34 mouse cellular contexts compared by ENCODE assay signal in genomic region chr8:118001138-118001537, GRCm38 (mm10).
"Had no signal": no experiment of that assay in that cellular context is flagged by ENCODE, and none has a peak within 500 bp of the region (broad histone marks: within the 10 kb centered on the region; RNA-seq: fewer than 3 reads in every experiment).

No protein-coding gene starts in this region.

- H3K27me3 ChIP-seq: heart, embryonic 13.5 days; heart, embryonic 15.5 days; hindbrain, embryonic 12.5 days; hindbrain, embryonic 13.5 days; hindbrain, embryonic 15.5 days; intestine, embryonic 15.5 days; kidney, embryonic 15.5 days had no signal

- H3K9me3 ChIP-seq: heart, embryonic 10.5 days; heart, embryonic 13.5 days; heart, embryonic 15.5 days; hindbrain, embryonic 10.5 days; hindbrain, embryonic 12.5 days; hindbrain, embryonic 13.5 days; hindbrain, embryonic 15.5 days; intestine, embryonic 15.5 days; kidney, embryonic 15.5 days had no signal

- ATAC-seq: hindbrain, embryonic 16.5 days; hindbrain, postnatal 0 days; inflammation-experienced regulatory T-cells, adult 6 months; intestine, embryonic 15.5 days; intestine, embryonic 16.5 days; intestine, postnatal 0 days had no signal

- H3K27ac ChIP-seq: heart, embryonic 10.5 days; heart, embryonic 13.5 days; heart, embryonic 15.5 days; hindbrain, embryonic 10.5 days; hindbrain, embryonic 12.5 days; hindbrain, embryonic 13.5 days; hindbrain, embryonic 14.5 days; hindbrain, embryonic 15.5 days; hindbrain, postnatal 0 days; intestine, embryonic 15.5 days; kidney, embryonic 15.5 days; kidney, postnatal 0 days; layer of hippocampus, adult 2 months had no signal

- H3K36me3 ChIP-seq: heart, embryonic 10.5 days; heart, embryonic 13.5 days; heart, embryonic 15.5 days; hindbrain, embryonic 10.5 days; hindbrain, embryonic 12.5 days; hindbrain, embryonic 13.5 days; hindbrain, embryonic 15.5 days; intestine, embryonic 15.5 days; kidney, embryonic 15.5 days had no signal

- H3K4me2 ChIP-seq: heart, embryonic 11.5 days; heart, embryonic 13.5 days; heart, embryonic 15.5 days; hindbrain, embryonic 12.5 days; hindbrain, embryonic 13.5 days; hindbrain, embryonic 14.5 days; hindbrain, embryonic 15.5 days; intestine, embryonic 15.5 days; kidney, embryonic 15.5 days had no signal

- H3K4me1 ChIP-seq: heart, embryonic 13.5 days; heart, embryonic 15.5 days had no signal

- DNase-seq: heart, postnatal 10 days; heart, postnatal 14 days; heart, postnatal 36 days; heart, postnatal 4 days; kidney, adult 11 months; kidney, adult 18-20 months; kidney, adult 2 months; kidney, adult 8-10 months; kidney, adult 9 months; kidney, postnatal 10 days; kidney, postnatal 14 days; kidney, postnatal 25 days; kidney, postnatal 36 days; kidney, postnatal 4 days; layer of hippocampus, adult 9-11 months; layer of hippocampus, postnatal 36 days had no signal

- H3K9ac ChIP-seq: heart, embryonic 13.5 days; heart, embryonic 15.5 days; hindbrain, embryonic 12.5 days; hindbrain, embryonic 13.5 days; hindbrain, embryonic 14.5 days; hindbrain, embryonic 15.5 days; intestine, embryonic 15.5 days; kidney, embryonic 15.5 days had no signal

- H3K4me3 ChIP-seq: heart, embryonic 10.5 days; heart, embryonic 13.5 days; heart, embryonic 15.5 days; hindbrain, embryonic 10.5 days; hindbrain, embryonic 12.5 days; hindbrain, embryonic 13.5 days; hindbrain, embryonic 15.5 days; intestine, embryonic 15.5 days; kidney, embryonic 15.5 days; layer of hippocampus, adult 2 months had no signal
